Mouse (Mus musculus) lung, postnatal 0 days (tissue): ENCODE measurements around the gene Tbcd.

Source experiments
- CTCF ChIP-seq: IDR thresholded peaks from 2 replicates; pipeline ENCODE4 v1.5.1; 2016; ENCODE audit warnings: antibody characterized with exemption, mild to moderate bottlenecking
- EP300 ChIP-seq: IDR thresholded peaks from 2 replicates; pipeline ENCODE4 v1.6.1; 2016; ENCODE audit warnings: antibody characterized with exemption, mild to moderate bottlenecking, control low read depth

- TF ChIP-seq CTCF = no peak
- no peak for TF ChIP-seq EP300
These were observed 58.9 kb downstream of the Tbcd start for GRCm38 (mm10) chr11:121510512-121511246.
